Mouse (Mus musculus) adrenal gland, postnatal 14 days (tissue): Measurements from ENCODE around the gene C1qc. TPM values are rescaled to one million over a fixed set of nuclear protein-coding genes. Genes with fewer than 3 reads are reported as not detected.

Experiments
- DNase-seq: peaks from one replicate; pipeline ENCODE4 v3.0.0; 2021; ENCODE audit warnings: mixed read lengths
- total RNA-seq: library from RNA; stranded (reverse); gene quantifications from 2 replicates; pipeline ENCODE4 v1.2.3, GENCODE M21; 2021

Gene C1qc
- total RNA-seq, 1 experiment from 2014 or later, result 23.6 TPM

DNA sequence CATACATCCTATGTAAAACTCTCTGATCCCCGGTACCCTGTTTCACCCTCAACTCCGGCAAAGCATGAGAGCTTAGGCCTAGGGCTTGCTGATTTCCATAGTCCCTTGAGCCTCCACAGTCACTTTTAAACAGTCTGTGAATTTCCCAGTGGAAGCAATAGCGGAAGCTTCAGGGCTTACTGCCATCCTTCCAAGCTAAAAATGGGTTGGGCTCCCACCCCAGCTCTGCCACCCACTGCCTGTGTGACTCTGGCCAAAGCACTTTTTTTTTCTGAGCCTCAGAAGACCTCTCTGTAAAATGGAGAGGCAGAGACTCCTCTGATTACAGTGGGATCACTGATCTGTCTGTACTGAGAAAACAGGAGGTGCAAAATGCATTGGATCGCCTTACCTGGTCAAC, 44.3 kb downstream of the C1qc start:
- no peak for DNase-seq

DNA sequence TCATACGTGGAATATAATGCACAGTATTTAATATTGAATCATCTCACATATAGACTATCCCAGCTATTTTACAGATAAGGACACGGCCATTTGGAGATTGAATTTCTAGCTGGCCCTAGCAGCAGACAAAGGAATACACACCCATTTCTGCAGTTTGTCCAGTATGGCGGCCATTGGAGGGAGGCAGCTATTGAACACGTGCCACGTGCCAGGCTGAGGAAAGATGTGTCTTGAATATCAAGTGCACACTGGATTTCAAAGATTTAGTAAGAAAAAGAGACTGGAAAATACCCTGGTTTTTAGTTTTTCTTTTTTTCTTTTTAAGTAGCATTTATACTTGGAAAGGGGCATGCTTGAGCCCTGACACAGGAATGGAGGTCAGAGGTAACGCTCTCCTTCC, 45.7 kb downstream of the C1qc start:
- no peak for DNase-seq

DNA sequence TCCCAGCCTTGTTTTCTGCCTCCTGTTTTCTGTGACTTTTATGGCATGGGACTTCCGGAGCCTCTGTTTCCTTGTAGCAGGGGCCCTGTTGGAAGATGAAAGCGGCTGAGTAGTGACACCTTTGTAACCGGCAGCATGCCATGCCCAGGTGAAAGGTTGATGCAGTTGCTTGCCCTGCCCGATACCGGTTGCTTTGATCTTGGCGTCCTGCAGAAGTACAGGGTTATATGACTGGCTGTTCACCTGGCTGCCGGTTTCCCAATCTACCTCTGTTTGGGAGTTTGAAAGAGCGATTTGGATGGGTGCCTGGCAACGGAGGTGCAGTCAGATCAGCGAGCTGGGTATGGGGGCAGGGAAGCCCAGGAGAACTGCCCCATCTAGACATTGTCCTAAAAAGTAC, 50.1 kb downstream of the C1qc start:
- DNase-seq, result no peak

DNA sequence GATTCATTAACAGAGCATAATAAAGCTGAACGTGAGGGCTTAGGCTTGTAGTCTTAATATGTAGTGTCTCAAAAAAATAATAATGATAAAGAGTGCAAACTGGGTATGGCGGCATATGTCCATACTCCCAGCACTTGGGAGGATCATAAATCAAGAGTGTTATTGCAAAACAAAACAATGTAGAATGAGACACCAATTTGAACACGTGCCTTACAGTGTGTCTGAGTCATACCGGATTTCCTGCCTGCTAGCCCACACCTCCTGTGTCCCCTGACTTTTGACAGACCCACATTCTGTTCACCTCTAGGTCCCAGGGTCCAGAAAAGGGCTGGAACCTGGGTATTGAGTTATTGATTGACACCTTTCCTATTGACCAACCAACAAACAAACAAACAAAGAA, 50.8 kb downstream of the C1qc start:
- DNase-seq, result no peak

DNA sequence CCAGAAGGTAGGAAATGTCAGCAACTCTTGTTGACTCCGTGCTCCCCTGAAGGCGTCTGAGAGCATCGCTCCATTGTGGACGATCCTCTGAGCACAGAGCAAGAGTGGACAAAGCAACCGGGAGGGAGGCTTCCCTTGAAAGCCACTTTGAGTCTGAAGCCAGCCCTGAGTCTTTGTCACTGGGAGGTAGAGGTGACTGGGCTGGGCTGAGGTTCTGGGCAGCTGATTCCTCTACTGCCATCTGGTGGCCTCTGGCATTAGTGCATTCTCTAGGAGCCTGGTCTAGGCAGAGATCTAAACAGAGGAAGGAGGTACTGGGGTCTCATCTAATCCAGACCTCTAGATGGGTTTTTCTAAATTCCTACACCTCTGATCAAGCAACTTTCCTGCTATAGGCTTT, 51.8 kb downstream of the C1qc start:
- DNase-seq, result peak; percentile 86

Other genes with a start within 250 kb of the C1qc start
- 10.3 and 11.3 TPM in 2 replicates for gene Ephb2, start 57.1 kb downstream of the C1qc start, total RNA-seq
- gene C1qb, start 6.9 kb downstream of the C1qc start, total RNA-seq, result 28.1 and 31.7 TPM in 2 replicates
- 30.2 and 31.6 TPM in 2 replicates for gene C1qa, start 5.7 kb upstream of the C1qc start, total RNA-seq
- gene Epha8, start 63.8 kb upstream of the C1qc start, total RNA-seq, result 0.11 and 0.26 TPM in 2 replicates
- 9.9 and 10.2 TPM in 2 replicates for gene Zbtb40, start 155.7 kb upstream of the C1qc start, total RNA-seq